7 mouse cellular contexts compared by ENCODE assay signal in the genomic region with DNA sequence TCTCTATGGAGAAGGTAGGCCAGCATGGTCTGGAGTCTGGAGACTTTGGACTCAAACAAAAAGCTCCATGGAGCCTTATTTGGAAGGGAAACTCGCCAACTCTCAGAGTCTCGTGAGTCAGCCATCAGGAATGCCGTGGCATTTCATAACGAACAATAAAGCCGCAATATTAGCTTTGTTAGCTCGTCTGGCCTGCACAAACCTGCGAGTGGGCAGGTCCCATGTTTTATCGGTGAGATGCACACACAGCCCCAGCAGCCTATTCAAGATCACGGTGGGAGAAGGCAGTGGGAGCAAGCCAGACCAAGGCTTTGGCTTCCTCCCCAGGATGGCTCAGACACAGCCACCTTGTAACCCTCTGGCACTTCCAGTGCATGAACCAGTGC.
DNase-seq lines count a peak whose midpoint lies in the region; ATAC-seq and TF ChIP-seq lines count a peak whose summit lies in the region.

No protein-coding gene starts in this region.

- H3K36me3 ChIP-seq in lung, embryonic 15.5 days: no peaks in the 10 kb centered on the region
- no peaks in the 10 kb centered on the region for H3K36me3 ChIP-seq in hindbrain, postnatal 0 days (ENCODE audit: insufficient read depth, low read length)
- H3K36me3 ChIP-seq in neural tube, embryonic 15.5 days: no peaks in the 10 kb centered on the region

- H3K27ac ChIP-seq in lung, embryonic 15.5 days: peak overlapping the region; percentile 75
- H3K27ac ChIP-seq in hindbrain, postnatal 0 days: no peak overlapping the region
- H3K27ac ChIP-seq in neural tube, embryonic 15.5 days (replicated peaks): no peak overlapping the region

- no peak for TF ChIP-seq CTCF in hindbrain, postnatal 0 days (IDR thresholded peaks at IDR 0.05; ENCODE audit: low read depth)

- DNase-seq in Muller cell, postnatal 12 days (ENCODE audit: inconsistent ontology term): peak; percentile 95
- DNase-seq in adrenal gland, postnatal 14 days: peak; percentile 59
- DNase-seq in gastrocnemius, postnatal 36 days: peak; percentile 46 to 61
- DNase-seq in left cerebral cortex, postnatal 36 days (ENCODE audit: low spot score in 2 of 2): no peak
- DNase-seq in hindbrain, postnatal 0 days (ENCODE audit: low spot score): no peak

- 45% methylated on average over 9 of the region's 9 CpGs for WGBS in lung, embryonic 15.5 days
- WGBS in hindbrain, postnatal 0 days: 38% methylated on average over 9 of the region's 9 CpGs
- WGBS in neural tube, embryonic 15.5 days: 77% methylated on average over 9 of the region's 9 CpGs

- no peak overlapping the region for H3K9ac ChIP-seq in lung, embryonic 15.5 days
- H3K9ac ChIP-seq in hindbrain, postnatal 0 days (replicated peaks; ENCODE audit: low read length): no peak overlapping the region
- H3K9ac ChIP-seq in neural tube, embryonic 15.5 days (replicated peaks): no peak overlapping the region

- intact Hi-C loops in gastrocnemius, postnatal 36 days (cut with DNase I): no loop called here
- intact Hi-C loops in left cerebral cortex, postnatal 36 days (cut with DNase I): no loop called here

- no peak for ATAC-seq in lung, embryonic 15.5 days (ENCODE audit: borderline replicate concordance, extremely low read depth, low FRiP score, low TSS enrichment)
- ATAC-seq in hindbrain, postnatal 0 days: no peak
- ATAC-seq in neural tube, embryonic 15.5 days (ENCODE audit: low FRiP score): no peak

- H3K4me3 ChIP-seq in lung, embryonic 15.5 days: no peak overlapping the region
- H3K4me3 ChIP-seq in hindbrain, postnatal 0 days (ENCODE audit: low read length): no peak overlapping the region
- H3K4me3 ChIP-seq in neural tube, embryonic 15.5 days (replicated peaks): no peak overlapping the region

- no peaks in the 10 kb centered on the region for H3K27me3 ChIP-seq in lung, embryonic 15.5 days
- no peaks in the 10 kb centered on the region for H3K27me3 ChIP-seq in hindbrain, postnatal 0 days (ENCODE audit: insufficient read depth, low read length)
- no peaks in the 10 kb centered on the region for H3K27me3 ChIP-seq in neural tube, embryonic 15.5 days (replicated peaks)

- H3K4me2 ChIP-seq in lung, embryonic 15.5 days: no peak overlapping the region; the same call in 1 of the 2 replicates
- H3K4me2 ChIP-seq in hindbrain, postnatal 0 days (ENCODE audit: low read depth, low read length): no peak overlapping the region
- no peak overlapping the region for H3K4me2 ChIP-seq in neural tube, embryonic 15.5 days

- peaks cover 11% of the 10 kb centered on the region for H3K4me1 ChIP-seq in lung, embryonic 15.5 days
- 0 out of 2 replicates have a peak, but pooled peaks cover 3% of the 10 kb centered on the region for H3K4me1 ChIP-seq in hindbrain, postnatal 0 days (ENCODE audit: insufficient read depth, low read length)
- peaks cover 4% of the 10 kb centered on the region; the same call in 1 of the 2 replicates for H3K4me1 ChIP-seq in neural tube, embryonic 15.5 days

- H3K9me3 ChIP-seq in lung, embryonic 15.5 days: no peaks in the 10 kb centered on the region
- H3K9me3 ChIP-seq in hindbrain, postnatal 0 days (ENCODE audit: low read length): no peaks in the 10 kb centered on the region
- H3K9me3 ChIP-seq in neural tube, embryonic 15.5 days (replicated peaks): no peaks in the 10 kb centered on the region

Comparison
In these comparisons a context has a peak if more than half of its experiments do, and no peak if none do; other contexts are left out.
1. DNase-seq: peak in Muller cell, postnatal 12 days (single experiment), adrenal gland, postnatal 14 days (single experiment) and gastrocnemius, postnatal 36 days (2 of 2); none in left cerebral cortex, postnatal 36 days (0 of 2) and hindbrain, postnatal 0 days (single experiment).